Mouse (Mus musculus) neural tube, embryonic 11.5 days (tissue): ENCODE measurements at regions not wholly inside any gene's neighbourhood (a gene's known extent, or its start where the extent isn't known, plus 50 kb on each side); places are given as distances from the start of the nearest gene placed in this dataset.
A peak's percentile ranks its signal among the peaks of the same experiment; 100 is the strongest.

Experiments
- ATAC-seq: fragments of 200-750 bp; cut with Nextera tagmentation; 2 replicates; pipeline ENCODE4 v1.8.0; 2017; ENCODE audit warnings: moderate number of reproducible peaks, mild to moderate bottlenecking, moderate TSS enrichment, moderate library complexity; ENCODE audit not compliant: insufficient read depth, low FRiP score, low TSS enrichment
- DNase-seq: peaks from one replicate; pipeline ENCODE4 v3.0.0-alpha.2; 2015; ENCODE audit warnings: low spot score
- H3K27ac ChIP-seq: fragments of 300-500 bp; sonication (generic); 2 replicates; pipeline ENCODE4 v1.5.1; 2014; ENCODE audit warnings: low read depth, mild to moderate bottlenecking, low read length
- H3K27me3 ChIP-seq: fragments of 300-500 bp; sonication (generic); 2 replicates; pipeline ENCODE4 v1.6.1; 2014; ENCODE audit warnings: mild to moderate bottlenecking, low read length, mixed read lengths; ENCODE audit not compliant: control insufficient read depth, insufficient read depth
- H3K36me3 ChIP-seq: fragments of 300-500 bp; sonication (generic); 2 replicates; pipeline ENCODE4 v1.6.1; 2014; ENCODE audit warnings: mild to moderate bottlenecking, low read length, moderate library complexity, mixed read lengths; ENCODE audit not compliant: control insufficient read depth, insufficient read depth
- H3K4me1 ChIP-seq: fragments of 300-500 bp; sonication (generic); 2 replicates; pipeline ENCODE4 v1.6.1; 2014; ENCODE audit warnings: low read length, mixed read lengths; ENCODE audit not compliant: control insufficient read depth, insufficient read depth
- H3K4me2 ChIP-seq: fragments of 300-500 bp; sonication (generic); 2 replicates; pipeline ENCODE4 v1.6.1; 2014; ENCODE audit warnings: low read depth, mild to moderate bottlenecking, moderate library complexity
- H3K4me3 ChIP-seq: fragments of 300-500 bp; sonication (generic); 2 replicates; pipeline ENCODE4 v1.5.1; 2014; ENCODE audit warnings: low read depth, low read length
- H3K9ac ChIP-seq: fragments of 300-500 bp; sonication (generic); 2 replicates; pipeline ENCODE4 v1.6.1; 2014; ENCODE audit warnings: mild to moderate bottlenecking, low read length
- H3K9me3 ChIP-seq: fragments of 300-500 bp; sonication (generic); 2 replicates; pipeline ENCODE4 v1.6.1; 2016; ENCODE audit warnings: low read length; ENCODE audit not compliant: control insufficient read depth
- WGBS: fragments of 180-500 bp; shearing (Covaris S2); extraction: QIAGEN DNeasy Blood & Tissue Kit; methylation state at CpG from one replicate; pipeline ENCODE4 v1.1.7; 2014; 5-methylcytosine and 5-hydroxymethylcytosine counted together

DNA sequence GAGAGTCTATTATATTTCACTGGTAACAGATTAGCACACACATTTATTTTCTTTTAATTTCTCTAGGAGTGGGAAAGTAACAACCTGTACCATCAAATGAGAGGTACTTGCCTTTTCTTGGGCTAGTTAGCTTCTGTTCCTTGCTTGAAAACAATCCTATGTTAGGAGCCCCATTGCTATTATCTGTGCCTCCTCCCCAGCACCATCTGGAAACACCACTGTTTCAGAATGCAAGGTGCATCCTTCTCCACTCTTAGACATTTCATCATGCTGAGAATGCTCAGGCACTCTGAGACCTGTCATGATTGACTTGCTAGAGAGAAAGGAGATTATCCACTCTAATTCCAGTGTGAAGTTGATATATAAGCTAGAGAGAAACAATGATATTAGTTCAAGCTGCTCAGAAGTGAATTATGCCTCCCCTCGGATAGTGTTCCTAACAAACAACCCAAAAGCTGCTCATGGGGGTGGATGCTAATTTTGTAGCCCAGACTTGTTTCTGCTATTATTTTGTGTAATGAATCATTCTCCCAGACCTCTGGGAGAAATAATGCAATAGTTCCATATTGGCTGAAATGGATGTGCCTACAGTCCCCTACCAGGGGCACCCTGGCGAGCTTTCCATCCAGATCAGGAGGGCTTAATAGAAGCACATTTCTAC lies 119.0 kb upstream of the Cttnbp2 start:
- Histone ChIP-seq H3K4me3 (no peak overlapping the region), H3K4me1 (no peaks in the 10 kb centered on the region), H3K27ac (no peak overlapping the region), H3K36me3 (no peaks in the 10 kb centered on the region), H3K9ac (no peak overlapping the region), H3K27me3 (no peaks in the 10 kb centered on the region), H3K4me2 (no peak overlapping the region), H3K9me3 (no peaks in the 10 kb centered on the region)
- ATAC-seq (no peak), DNase-seq (no peak)
- WGBS = 80% methylated on average over 2 of the region's 2 CpGs

GRCm38 (mm10) chr6:18639712-18640383 lies 125.2 kb upstream of the Cttnbp2 start:
- Histone ChIP-seq H3K36me3 (no peaks in the 10 kb centered on the region), H3K4me2 (no peak overlapping the region), H3K9me3 (no peaks in the 10 kb centered on the region), H3K27ac (no peak overlapping the region), H3K4me1 (no peaks in the 10 kb centered on the region), H3K4me3 (no peak overlapping the region), H3K9ac (no peak overlapping the region), H3K27me3 (no peaks in the 10 kb centered on the region)
- WGBS = 51% methylated on average over 3 of the region's 3 CpGs
- ATAC-seq (no peak), DNase-seq (no peak)

DNA sequence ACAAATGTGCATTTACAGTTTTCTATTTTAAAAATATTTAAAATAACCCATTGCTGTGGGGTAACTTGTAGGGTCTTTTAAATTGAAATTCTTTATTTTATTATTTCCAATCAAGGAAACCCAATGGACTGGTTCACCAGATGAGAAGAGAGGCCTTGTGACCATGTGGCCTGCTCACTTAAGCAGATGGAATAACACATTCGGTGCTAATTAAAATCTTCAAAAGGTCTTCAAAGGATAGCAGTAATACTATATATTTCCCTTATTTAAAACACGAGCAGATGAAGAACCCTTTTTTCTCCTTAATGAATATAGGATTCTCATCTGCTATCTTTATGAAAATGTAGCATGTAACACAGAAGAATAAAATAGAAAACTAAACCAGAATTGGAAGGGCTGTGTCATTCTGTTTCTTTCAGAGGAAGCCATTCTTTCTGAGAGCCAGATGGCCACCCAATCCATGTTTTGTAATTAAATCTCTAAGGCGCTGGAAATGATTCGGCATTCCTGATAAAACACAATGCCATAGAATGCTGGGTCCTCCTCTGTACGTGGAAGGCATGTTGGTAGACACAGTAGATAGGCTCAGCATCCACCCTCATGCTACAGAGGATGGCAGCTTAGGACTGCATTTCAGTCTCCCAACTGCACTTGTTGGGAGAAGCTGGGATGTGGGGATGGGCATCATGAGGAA lies 134.4 kb upstream of the Cttnbp2 start:
- H3K4me1 ChIP-seq = no peaks in the 10 kb centered on the region
- WGBS = 82% methylated on average over 5 of the region's 5 CpGs
- H3K27me3 ChIP-seq = no peaks in the 10 kb centered on the region
- no peak for ATAC-seq
- H3K27ac ChIP-seq = no peak overlapping the region
- no peaks in the 10 kb centered on the region for H3K36me3 ChIP-seq
- H3K9me3 ChIP-seq = no peaks in the 10 kb centered on the region
- no peak overlapping the region for H3K4me3 ChIP-seq
- H3K4me2 ChIP-seq = no peak overlapping the region
- H3K9ac ChIP-seq = no peak overlapping the region
- no peak for DNase-seq

DNA sequence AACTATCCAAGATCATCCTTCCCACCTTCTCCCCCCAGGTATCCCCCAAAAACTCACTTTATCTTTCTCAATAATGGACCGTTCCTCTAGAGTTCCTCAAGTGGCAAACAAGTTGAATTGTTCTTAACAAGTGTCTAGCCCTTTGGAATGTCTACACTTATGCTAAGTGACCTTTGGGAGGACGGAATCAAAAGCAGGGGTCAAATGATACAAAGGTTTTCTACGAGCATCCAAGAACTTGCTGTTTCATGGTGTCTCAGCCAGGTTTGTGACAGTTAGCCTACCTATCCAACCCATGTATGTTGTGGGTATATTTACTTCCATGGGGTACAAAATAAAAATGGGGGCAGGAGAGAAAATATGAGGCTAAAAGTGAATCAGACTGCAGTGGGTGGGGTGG lies 136.7 kb upstream of the Cttnbp2 start:
- Histone ChIP-seq H3K9me3 (no peaks in the 10 kb centered on the region), H3K36me3 (no peaks in the 10 kb centered on the region), H3K4me1 (no peaks in the 10 kb centered on the region), H3K4me2 (no peak overlapping the region), H3K9ac (no peak overlapping the region), H3K4me3 (no peak overlapping the region), H3K27ac (no peak overlapping the region), H3K27me3 (no peaks in the 10 kb centered on the region)
- ATAC-seq (no peak), DNase-seq (no peak)
- WGBS = 90% methylated on average over 3 of the region's 3 CpGs

DNA sequence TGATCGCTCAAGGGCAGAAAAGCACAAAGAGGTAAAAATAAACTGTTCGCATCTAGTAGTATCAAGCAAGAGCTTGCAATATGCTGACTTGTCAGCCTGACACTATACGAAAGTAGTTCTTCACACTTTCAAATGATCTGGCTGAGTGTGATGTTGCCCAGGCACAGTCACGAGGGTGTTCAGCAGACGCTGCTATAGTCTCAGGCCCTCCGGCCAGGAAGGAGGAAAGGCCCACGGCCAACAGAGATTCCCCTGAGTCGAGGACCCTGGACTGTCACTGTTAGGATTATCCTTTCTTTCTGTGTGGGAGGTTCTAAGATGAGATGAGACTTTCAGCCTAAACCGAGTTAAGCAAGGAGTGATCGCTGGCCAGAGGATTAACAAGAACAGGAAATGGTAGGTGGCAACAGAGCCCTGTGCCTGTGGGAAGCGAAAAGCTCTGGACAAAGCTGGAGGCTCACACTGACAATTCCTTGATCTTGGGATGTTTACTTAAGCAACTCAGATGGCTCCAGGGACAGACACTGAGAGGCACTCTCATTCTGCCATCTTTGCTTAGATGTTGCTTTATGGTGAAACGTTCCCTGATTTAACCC lies 137.5 kb upstream of the Cttnbp2 start:
- Histone ChIP-seq H3K36me3 (no peaks in the 10 kb centered on the region), H3K9me3 (no peaks in the 10 kb centered on the region), H3K9ac (no peak overlapping the region), H3K27me3 (no peaks in the 10 kb centered on the region), H3K4me2 (no peak overlapping the region), H3K4me1 (no peaks in the 10 kb centered on the region), H3K4me3 (no peak overlapping the region), H3K27ac (no peak overlapping the region)
- 82% methylated on average over 12 of the region's 12 CpGs for WGBS
- DNase-seq (no peak), ATAC-seq (no peak)

DNA sequence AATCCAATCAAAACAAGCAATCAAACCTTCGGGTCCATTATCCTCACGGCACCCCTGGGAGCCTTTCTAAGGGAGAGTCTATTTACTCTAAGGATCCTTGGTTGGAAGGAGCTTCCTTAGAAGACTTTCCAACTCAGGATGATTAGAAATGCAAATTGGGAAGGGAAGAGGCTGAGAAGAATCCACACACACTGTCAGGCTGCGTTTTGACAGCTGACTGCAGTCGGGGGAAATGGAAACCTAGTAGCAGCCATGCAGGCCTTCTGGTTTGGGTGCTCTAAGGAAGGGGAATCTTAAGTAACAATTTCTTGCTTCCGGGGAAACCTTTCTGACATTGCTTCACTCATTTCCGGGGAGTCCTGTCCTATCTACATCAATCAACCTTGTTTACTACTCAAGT lies 139.6 kb upstream of the Cttnbp2 start:
- WGBS = 43% methylated on average over 6 of the region's 6 CpGs

DNA sequence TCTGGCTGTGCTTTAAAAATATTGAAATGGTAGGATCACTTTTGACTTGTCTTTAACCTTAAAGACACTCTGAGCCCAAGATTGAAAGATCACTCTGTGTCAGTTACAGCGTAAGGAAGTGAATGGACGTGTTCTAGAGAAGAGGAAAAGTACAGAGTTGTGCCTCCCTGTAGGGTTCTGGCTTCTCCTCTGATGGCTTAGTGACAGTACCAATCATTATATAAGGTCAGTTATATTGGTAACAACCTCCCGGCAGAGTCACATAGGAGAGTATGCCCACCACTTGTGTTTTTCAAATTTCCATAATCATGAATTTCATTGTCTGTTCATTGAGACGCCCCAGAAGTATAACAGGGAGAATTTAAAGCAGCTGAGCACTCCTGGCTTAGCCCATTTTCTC lies 141.6 kb upstream of the Cttnbp2 start:
- DNase-seq (no peak), ATAC-seq (no peak)
- Histone ChIP-seq H3K4me1 (no peaks in the 10 kb centered on the region), H3K9ac (no peak overlapping the region), H3K27me3 (no peaks in the 10 kb centered on the region), H3K4me3 (no peak overlapping the region), H3K27ac (no peak overlapping the region), H3K36me3 (no peaks in the 10 kb centered on the region), H3K9me3 (no peaks in the 10 kb centered on the region), H3K4me2 (no peak overlapping the region)
- 80% methylated on average over 4 of the region's 4 CpGs for WGBS

More for the DNA sequence above, 139.6 kb upstream of the Cttnbp2 start:
- no peaks in the 10 kb centered on the region for H3K36me3 ChIP-seq
- no peak overlapping the region for H3K4me2 ChIP-seq
- H3K9ac ChIP-seq = no peak overlapping the region
- H3K4me3 ChIP-seq = no peak overlapping the region
- DNase-seq (no peak), ATAC-seq (no peak)
- no peaks in the 10 kb centered on the region for H3K27me3 ChIP-seq
- H3K9me3 ChIP-seq = no peaks in the 10 kb centered on the region
- no peak overlapping the region for H3K27ac ChIP-seq
- H3K4me1 ChIP-seq = no peaks in the 10 kb centered on the region

DNA sequence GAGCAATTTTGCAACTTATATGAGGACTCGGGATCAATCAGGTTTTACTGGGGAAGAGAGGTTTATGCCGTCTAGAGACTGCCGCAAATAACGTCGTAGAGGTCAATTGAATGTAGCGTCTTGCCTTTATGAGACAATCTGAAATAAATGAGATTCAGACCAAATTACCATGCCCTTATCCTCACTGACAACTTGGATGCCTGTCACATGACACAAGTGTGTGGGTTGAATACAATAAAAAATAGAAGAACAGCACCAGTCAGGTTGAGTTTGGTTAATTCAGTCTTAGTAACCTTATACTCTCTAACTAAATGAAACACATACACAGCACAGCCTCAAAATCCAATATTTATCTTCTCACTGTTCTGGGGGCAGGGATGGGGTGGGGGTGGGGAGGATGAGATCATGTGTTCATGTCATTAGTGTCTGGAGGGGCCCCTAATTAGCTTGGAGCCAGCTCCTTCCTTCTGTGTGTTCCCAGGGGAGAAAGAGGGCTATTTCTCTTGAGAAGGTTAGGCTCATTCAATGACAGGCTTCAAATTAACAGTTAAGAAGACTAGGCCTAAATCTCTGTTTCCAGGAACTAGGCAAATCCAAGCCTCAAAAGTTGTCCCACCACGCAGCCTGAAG lies 142.2 kb upstream of the Cttnbp2 start:
- Histone ChIP-seq H3K4me3 (no peak overlapping the region), H3K27me3 (no peaks in the 10 kb centered on the region), H3K4me1 (no peaks in the 10 kb centered on the region), H3K9me3 (no peaks in the 10 kb centered on the region), H3K4me2 (no peak overlapping the region), H3K9ac (no peak overlapping the region), H3K27ac (no peak overlapping the region), H3K36me3 (no peaks in the 10 kb centered on the region)
- DNase-seq (no peak), ATAC-seq (peak; percentile 58; the same call in 1 of the 2 replicates)
- WGBS = 73% methylated on average over 7 of the region's 7 CpGs
